Mouse (Mus musculus) intestine, embryonic 15.5 days (tissue): Measurements from ENCODE around the gene Kif24. TPM values are rescaled to one million over a fixed set of nuclear protein-coding genes. Genes with fewer than 3 reads are reported as not detected.

ENCODE experiments used
- ATAC-seq: fragments of 200-750 bp; cut with Nextera tagmentation; 2 replicates; pipeline ENCODE4 v1.8.0; 2017; ENCODE audit warnings: moderate TSS enrichment, moderate library complexity
- H3K27ac ChIP-seq: fragments of 300-500 bp; sonication (generic); 2 replicates; pipeline ENCODE4 v1.5.1; 2015; ENCODE audit warnings: mild to moderate bottlenecking, inconsistent platforms
- H3K27me3 ChIP-seq: fragments of 300-500 bp; sonication (generic); replicated peaks from 2 replicates; pipeline ENCODE4 v1.6.1; 2015; ENCODE audit warnings: inconsistent platforms
- H3K36me3 ChIP-seq: fragments of 300-500 bp; sonication (generic); 2 replicates; pipeline ENCODE4 v1.6.1; 2015; ENCODE audit warnings: inconsistent platforms
- H3K4me1 ChIP-seq: fragments of 300-500 bp; sonication (generic); replicated peaks from 2 replicates; pipeline ENCODE4 v1.6.1; 2015; ENCODE audit warnings: inconsistent platforms
- H3K4me2 ChIP-seq: fragments of 300-500 bp; sonication (generic); replicated peaks from 2 replicates; pipeline ENCODE4 v1.6.1; 2015; ENCODE audit warnings: mild to moderate bottlenecking, inconsistent platforms
- H3K4me3 ChIP-seq: fragments of 300-500 bp; sonication (generic); replicated peaks from 2 replicates; pipeline ENCODE4 v1.5.1; 2015; ENCODE audit warnings: inconsistent platforms
- H3K9ac ChIP-seq: fragments of 300-500 bp; sonication (generic); 2 replicates; pipeline ENCODE4 v1.6.1; 2015; ENCODE audit warnings: inconsistent platforms
- H3K9me3 ChIP-seq: fragments of 300-500 bp; sonication (generic); 2 replicates; pipeline ENCODE4 v1.6.1; 2016; ENCODE audit warnings: inconsistent platforms
- WGBS: fragments of 180-500 bp; shearing (Covaris S2); methylation state at CpG from one replicate; pipeline ENCODE4 v1.1.7; 2015; 5-methylcytosine and 5-hydroxymethylcytosine counted together
- polyA plus RNA-seq: library from polyadenylated mRNA; unstranded; fragments of >200 nt; fragmentation: Nextera tagmentation; extraction: Ambion mirVana; gene quantifications from 2 replicates; pipeline ENCODE4 v1.2.1, GENCODE M21; 2015

Gene Kif24
- polyA plus RNA-seq, 1 experiment from 2014 or later, result 5.2 TPM

GRCm38 (mm10) chr4:41390122-41390521, 74.6 kb downstream of the Kif24 start:
- Histone ChIP-seq H3K4me2 (no peak overlapping the region), H3K4me3 (no peak overlapping the region), H3K27me3 (no peaks in the 10 kb centered on the region), H3K9ac (no peak overlapping the region), H3K9me3 (no peaks in the 10 kb centered on the region), H3K4me1 (no peaks in the 10 kb centered on the region), H3K36me3 (peaks cover 38% of the 10 kb centered on the region), H3K27ac (no peak overlapping the region)
- 25% methylated on average over 3 of the region's 3 CpGs for WGBS
- ATAC-seq, result peak; percentile 46; the same call in 1 of the 2 replicates

GRCm38 (mm10) chr4:41389240-41389639, 75.4 kb downstream of the Kif24 start:
- no peaks in the 10 kb centered on the region for H3K27me3 ChIP-seq
- WGBS, result 92% methylated on average over 5 of the region's 5 CpGs
- no peaks in the 10 kb centered on the region for H3K4me1 ChIP-seq
- peaks cover 33% of the 10 kb centered on the region for H3K36me3 ChIP-seq
- H3K4me2 ChIP-seq, result no peak overlapping the region
- H3K9me3 ChIP-seq, result no peaks in the 10 kb centered on the region
- H3K27ac ChIP-seq, result no peak overlapping the region
- ATAC-seq, result no peak
- H3K4me3 ChIP-seq, result no peak overlapping the region
- no peak overlapping the region for H3K9ac ChIP-seq

- 77% methylated on average over 5 of the region's 5 CpGs for WGBS
- H3K9me3 ChIP-seq, result no peaks in the 10 kb centered on the region
Observed at GRCm38 (mm10) chr4:41388616-41389015, 76.1 kb downstream of the Kif24 start.

GRCm38 (mm10) chr4:41387755-41388469, 76.8 kb downstream of the Kif24 start:
- Histone ChIP-seq H3K27me3 (no peaks in the 10 kb centered on the region), H3K27ac (no peak overlapping the region), H3K4me3 (no peak overlapping the region), H3K4me2 (no peak overlapping the region), H3K9me3 (no peaks in the 10 kb centered on the region), H3K36me3 (peaks cover 21% of the 10 kb centered on the region; the same call in 1 of the 2 replicates), H3K4me1 (no peaks in the 10 kb centered on the region), H3K9ac (no peak overlapping the region)
- WGBS, result 68% methylated on average over 7 of the region's 7 CpGs
- peak; percentile 78 for ATAC-seq

More at GRCm38 (mm10) chr4:41388616-41389015, 76.1 kb downstream of the Kif24 start:
- no peaks in the 10 kb centered on the region for H3K27me3 ChIP-seq
- no peaks in the 10 kb centered on the region for H3K4me1 ChIP-seq
- H3K9ac ChIP-seq, result no peak overlapping the region
- H3K4me2 ChIP-seq, result no peak overlapping the region
- no peak for ATAC-seq
- H3K27ac ChIP-seq, result no peak overlapping the region
- peaks cover 27% of the 10 kb centered on the region for H3K36me3 ChIP-seq
- no peak overlapping the region for H3K4me3 ChIP-seq

DNA sequence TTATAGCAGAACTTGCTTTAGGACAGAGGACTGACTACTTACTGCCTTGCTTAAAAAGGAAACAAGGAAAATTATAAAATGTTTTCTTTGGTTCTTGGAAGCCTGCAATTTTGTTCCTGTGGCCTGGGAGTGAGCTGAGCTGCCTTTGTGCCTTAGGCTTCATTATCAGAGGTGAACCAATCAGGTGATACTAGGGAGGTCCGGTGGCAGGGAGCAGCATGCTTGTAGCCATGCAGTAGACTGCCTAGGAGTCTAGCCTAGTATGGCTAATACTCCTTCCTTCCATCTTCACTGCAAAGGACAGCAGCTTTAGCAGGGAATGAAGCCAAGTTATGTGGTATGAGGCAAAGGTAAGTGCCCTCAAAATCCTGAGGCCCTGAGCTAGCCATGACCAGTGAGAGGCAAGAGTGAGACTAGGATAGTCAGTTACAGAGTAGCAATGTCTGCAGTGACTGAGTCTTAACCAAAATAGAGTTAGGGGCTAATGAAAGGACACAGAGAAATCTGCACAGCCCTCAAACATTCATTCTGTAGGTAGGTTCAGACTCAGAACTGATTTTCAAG, 78.2 kb downstream of the Kif24 start:
- Histone ChIP-seq H3K9me3 (no peaks in the 10 kb centered on the region), H3K27me3 (no peaks in the 10 kb centered on the region), H3K4me3 (no peak overlapping the region), H3K36me3 (peaks cover 26% of the 10 kb centered on the region), H3K9ac (no peak overlapping the region), H3K4me2 (no peak overlapping the region), H3K4me1 (no peaks in the 10 kb centered on the region), H3K27ac (no peak overlapping the region)
- no peak for ATAC-seq
- 67% methylated on average over 1 of the region's 1 CpGs for WGBS

- no peak overlapping the region for H3K4me3 ChIP-seq
- no peak overlapping the region for H3K27ac ChIP-seq
- no peaks in the 10 kb centered on the region for H3K9me3 ChIP-seq
- H3K9ac ChIP-seq, result no peak overlapping the region
- H3K27me3 ChIP-seq, result no peaks in the 10 kb centered on the region
- H3K4me1 ChIP-seq, result no peaks in the 10 kb centered on the region
- H3K36me3 ChIP-seq, result peaks cover 37% of the 10 kb centered on the region
- no peak overlapping the region for H3K4me2 ChIP-seq
- no peak for ATAC-seq
- 86% methylated on average over 5 of the region's 5 CpGs for WGBS
Observed at GRCm38 (mm10) chr4:41381213-41381950, 83.3 kb downstream of the Kif24 start.

DNA sequence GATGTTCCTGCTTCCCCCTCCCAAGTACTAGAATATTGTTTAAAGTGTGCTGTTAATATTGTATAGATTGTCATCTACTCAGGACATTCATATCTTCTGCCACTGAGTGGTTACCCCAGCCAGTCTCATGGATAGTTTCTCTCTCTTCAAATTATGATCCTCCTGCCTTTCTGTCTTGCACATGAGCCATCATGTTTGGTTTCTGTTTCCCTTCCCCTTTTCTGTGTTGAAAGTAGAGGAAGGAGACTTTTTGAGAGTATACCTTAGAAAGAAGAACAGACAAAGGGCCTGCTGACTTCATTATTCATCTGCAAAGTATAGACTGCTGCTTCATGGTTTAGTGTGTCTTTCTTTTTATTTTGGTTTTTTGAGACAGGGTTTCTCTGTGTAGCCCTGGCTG, 87.1 kb downstream of the Kif24 start:
- no peak for ATAC-seq
- H3K4me2 ChIP-seq, result no peak overlapping the region

DNA sequence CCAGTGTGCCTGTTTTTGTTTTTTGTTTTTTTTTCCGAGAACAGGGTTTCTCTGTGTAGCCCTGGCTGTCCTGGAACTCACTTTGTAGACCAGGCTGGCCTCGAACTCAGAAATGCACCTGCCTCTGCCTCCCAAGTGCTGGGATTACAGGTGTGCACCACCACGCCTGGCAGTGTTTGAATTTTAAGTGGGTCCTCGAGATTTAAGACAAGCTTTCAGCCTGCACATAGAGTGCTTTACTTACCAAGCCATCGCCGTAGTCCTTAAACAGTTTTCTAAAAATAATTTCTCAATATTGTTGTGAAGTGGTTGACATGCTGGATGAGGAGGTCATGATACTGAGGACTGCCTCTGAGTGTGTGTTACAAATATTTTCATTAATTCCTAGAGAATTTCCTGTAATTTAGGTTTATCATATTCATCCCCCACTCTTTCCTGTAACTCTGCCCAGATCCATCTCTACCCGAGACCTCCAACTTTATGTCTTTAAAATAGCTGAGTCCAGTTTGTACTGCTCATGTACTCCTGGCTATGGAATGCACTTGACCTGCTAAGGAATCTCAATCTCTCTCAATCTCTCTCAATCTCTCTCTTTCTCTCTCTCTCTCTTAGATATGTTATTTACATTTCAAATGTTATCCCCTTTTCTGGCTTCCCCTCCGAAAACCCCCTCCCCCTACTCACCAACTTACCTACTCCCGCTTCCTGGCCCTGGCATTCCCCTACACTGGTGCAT, 94.8 kb downstream of the Kif24 start:
- Histone ChIP-seq H3K9me3 (no peaks in the 10 kb centered on the region), H3K27ac (no peak overlapping the region), H3K27me3 (no peaks in the 10 kb centered on the region), H3K4me1 (no peaks in the 10 kb centered on the region), H3K4me2 (no peak overlapping the region), H3K36me3 (peaks cover 7% of the 10 kb centered on the region), H3K9ac (no peak overlapping the region), H3K4me3 (no peak overlapping the region)
- 90% methylated on average over 9 of the region's 9 CpGs for WGBS
- ATAC-seq, result no peak

More for the DNA sequence above, 87.1 kb downstream of the Kif24 start:
- no peaks in the 10 kb centered on the region for H3K27me3 ChIP-seq
- peaks cover 48% of the 10 kb centered on the region for H3K36me3 ChIP-seq
- no peak overlapping the region for H3K9ac ChIP-seq
- no peaks in the 10 kb centered on the region for H3K9me3 ChIP-seq
- no peaks in the 10 kb centered on the region for H3K4me1 ChIP-seq
- no peak overlapping the region for H3K27ac ChIP-seq
- no peak overlapping the region for H3K4me3 ChIP-seq

DNA sequence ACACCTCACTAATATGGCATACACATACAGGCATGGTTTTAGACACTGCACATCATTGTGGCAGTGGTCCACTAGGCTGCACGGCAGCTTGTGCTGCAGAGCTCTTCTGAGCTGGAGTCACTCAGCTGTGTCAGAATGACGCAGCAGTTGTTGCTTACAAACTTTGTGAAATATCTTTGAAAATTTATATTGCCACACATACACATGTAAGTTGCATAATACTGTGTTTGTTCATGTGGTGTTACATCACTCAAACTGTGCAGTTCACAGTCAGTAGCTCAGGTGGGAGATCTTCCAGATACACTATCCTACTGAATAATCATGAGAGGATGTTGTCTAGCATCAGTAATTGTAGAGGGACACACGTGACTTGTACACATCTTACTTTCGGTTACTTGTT, 96.5 kb downstream of the Kif24 start:
- H3K4me2 ChIP-seq, result no peak overlapping the region
- no peak overlapping the region for H3K9ac ChIP-seq
- no peaks in the 10 kb centered on the region for H3K9me3 ChIP-seq
- H3K4me3 ChIP-seq, result no peak overlapping the region
- no peak for ATAC-seq
- H3K4me1 ChIP-seq, result no peaks in the 10 kb centered on the region
- 91% methylated on average over 4 of the region's 4 CpGs for WGBS
- H3K36me3 ChIP-seq, result peaks cover 4% of the 10 kb centered on the region; the same call in 1 of the 2 replicates
- no peaks in the 10 kb centered on the region for H3K27me3 ChIP-seq
- H3K27ac ChIP-seq, result no peak overlapping the region

DNA sequence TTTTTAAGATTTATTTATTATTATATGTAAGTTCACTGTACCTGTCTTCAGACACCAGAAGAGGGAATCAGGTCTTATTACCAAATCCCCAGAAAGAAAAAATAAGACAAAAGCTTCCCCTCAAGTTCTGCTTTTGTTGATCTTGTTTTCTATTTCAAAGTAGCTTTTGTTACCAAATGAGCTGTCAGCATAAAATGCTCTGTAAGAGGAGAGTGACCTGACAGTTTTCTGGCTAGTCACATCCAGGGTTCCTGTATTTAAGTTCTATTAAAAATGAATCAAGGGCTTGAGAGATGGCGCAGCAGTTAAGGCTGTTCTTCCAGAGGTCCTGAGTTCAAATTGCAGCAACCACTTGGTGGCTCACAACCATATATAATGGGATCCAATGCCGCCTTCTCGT, 103.6 kb downstream of the Kif24 start:
- 92% methylated on average over 3 of the region's 3 CpGs for WGBS
- Histone ChIP-seq H3K27ac (no peak overlapping the region), H3K4me3 (no peak overlapping the region), H3K4me2 (no peak overlapping the region), H3K9ac (no peak overlapping the region), H3K4me1 (no peaks in the 10 kb centered on the region), H3K27me3 (no peaks in the 10 kb centered on the region), H3K36me3 (no peaks in the 10 kb centered on the region), H3K9me3 (no peaks in the 10 kb centered on the region)
- no peak for ATAC-seq

DNA sequence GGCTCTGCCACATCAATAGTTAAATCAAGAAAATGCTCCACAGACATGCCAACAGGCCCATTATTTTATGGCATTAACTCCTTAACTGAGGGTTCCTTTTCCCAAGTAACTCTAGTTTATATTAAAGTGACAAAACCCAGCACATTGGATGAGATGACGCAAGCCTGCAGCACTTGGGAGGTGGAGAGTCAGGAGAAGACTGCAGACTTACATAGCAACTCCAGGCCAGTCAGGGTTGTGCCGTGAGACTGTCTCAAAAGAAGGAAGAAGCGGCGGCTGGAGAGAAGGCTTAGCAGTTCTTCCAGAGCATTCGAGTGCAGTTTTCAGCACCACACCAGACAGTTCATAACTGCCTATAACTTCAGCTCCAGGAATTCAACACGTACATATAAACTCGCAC, 105.3 kb downstream of the Kif24 start:
- no peak overlapping the region for H3K4me2 ChIP-seq
- H3K9me3 ChIP-seq, result no peaks in the 10 kb centered on the region
- WGBS, result 75% methylated on average over 7 of the region's 7 CpGs
- H3K27me3 ChIP-seq, result no peaks in the 10 kb centered on the region
- no peak overlapping the region for H3K9ac ChIP-seq
- H3K27ac ChIP-seq, result no peak overlapping the region
- no peaks in the 10 kb centered on the region for H3K4me1 ChIP-seq
- no peak overlapping the region for H3K4me3 ChIP-seq
- H3K36me3 ChIP-seq, result peaks cover 4% of the 10 kb centered on the region; the same call in 1 of the 2 replicates
- ATAC-seq, result no peak

DNA sequence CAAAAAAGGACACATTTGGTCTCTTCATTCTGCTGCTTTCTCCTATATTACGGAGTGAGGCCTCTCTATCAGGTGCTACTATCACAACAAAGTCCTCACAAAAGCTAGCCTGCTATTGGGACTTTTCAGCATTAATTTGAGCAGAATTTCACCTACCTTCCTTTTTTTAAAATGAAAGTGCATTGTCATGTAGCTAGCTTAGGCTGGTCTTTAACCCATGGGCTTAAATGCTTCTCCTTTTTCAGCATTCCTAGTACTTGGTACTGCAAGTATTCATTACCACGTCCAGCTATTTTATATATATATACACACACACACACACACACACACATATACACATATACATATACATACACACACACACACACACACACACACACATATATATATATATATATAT, 106.0 kb downstream of the Kif24 start:
- Histone ChIP-seq H3K27ac (no peak overlapping the region), H3K27me3 (no peaks in the 10 kb centered on the region), H3K36me3 (peaks cover 4% of the 10 kb centered on the region; the same call in 1 of the 2 replicates), H3K4me3 (no peak overlapping the region), H3K9ac (no peak overlapping the region), H3K4me2 (no peak overlapping the region), H3K9me3 (no peaks in the 10 kb centered on the region), H3K4me1 (no peaks in the 10 kb centered on the region)
- 86% methylated on average over 2 of the region's 2 CpGs for WGBS
- no peak for ATAC-seq
